Mouse (Mus musculus) kidney, adult 2 months (tissue): ENCODE measurements around the gene Prss42.

Experiments
- CTCF ChIP-seq: fragments of 200-500 bp; conservative IDR thresholded peaks from 2 replicates; pipeline ENCODE4 v1.5.1; 2011; ENCODE audit warnings: low read depth, mild to moderate bottlenecking, control low read depth, low read length, moderate library complexity, mixed read lengths; ENCODE audit not compliant: insufficient read depth, insufficient read length
- POLR2A ChIP-seq: fragments of 200-500 bp; IDR thresholded peaks from one replicate; pipeline ENCODE4 v1.6.1; 2011; ENCODE audit warnings: low read depth, low read length, control low read depth

DNA sequence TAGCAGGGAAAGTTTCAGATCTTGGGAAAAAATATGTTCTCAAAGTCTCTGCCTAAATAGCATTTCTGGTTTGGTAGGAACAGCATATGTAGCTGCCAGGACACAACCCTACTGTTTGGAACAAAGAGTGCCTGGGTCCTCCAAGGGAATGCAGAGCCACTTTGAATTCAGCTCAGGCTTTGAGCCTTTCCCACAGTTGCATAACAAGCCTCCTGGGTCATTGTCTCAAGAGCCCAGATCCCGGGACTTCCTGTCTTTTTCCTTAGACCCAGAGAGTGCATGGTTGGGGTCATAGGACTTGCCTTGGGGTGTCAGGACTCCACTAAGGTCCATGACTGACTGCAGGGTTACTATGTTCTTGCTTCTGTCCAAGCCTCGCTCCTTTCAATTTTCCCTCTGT lies 38.1 kb downstream of the Prss42 start:
- TF ChIP-seq CTCF (no peak), POLR2A (no peak)
